Mouse (Mus musculus) activated CD4-positive, CD25-positive, alpha-beta regulatory T cell, adult 4 months (primary cell): ENCODE results near the gene Epb42. TPM values are rescaled to one million over a fixed set of nuclear protein-coding genes. Genes with fewer than 3 reads are reported as not detected.
"Not testable (repeated sequence)": the region's sequence is repeated elsewhere in the genome, so short reads cannot be mapped to it uniquely, and the experiment has no call there.

Experiments used
- ATAC-seq: one replicate; pipeline ENCODE4 v1.8.0; 2017
- polyA plus RNA-seq, 2 experiments: library from polyadenylated mRNA; unstranded; fragments of 100-300 nt; shearing (Covaris generic); gene quantifications; one replicate each; pipeline ENCODE4 v1.2.1; 2017

Gene Epb42
- polyA plus RNA-seq, 2 experiments from 2014 or later: 0.61 to 0.78 TPM

GRCm38 (mm10) chr2:121007925-121008663, 28.8 kb downstream of the Epb42 start, which contains the start of gene Ccndbp1:
Gene Ccndbp1 (plus strand): TSS chr2:121008403.
- ATAC-seq: peak; percentile 98

GRCm38 (mm10) chr2:121006986-121007385, 29.9 kb downstream of the Epb42 start:
- no peak for ATAC-seq

- no peak for ATAC-seq
These were observed 32.7 kb downstream of the Epb42 start for GRCm38 (mm10) chr2:121004018-121004811.

GRCm38 (mm10) chr2:121003586-121003985, 33.3 kb downstream of the Epb42 start:
- no peak for ATAC-seq

GRCm38 (mm10) chr2:120998863-120999262, 38.0 kb downstream of the Epb42 start:
- no peak for ATAC-seq

GRCm38 (mm10) chr2:120996607-120997006, 40.3 kb downstream of the Epb42 start:
- ATAC-seq: not testable (repeated sequence)

GRCm38 (mm10) chr2:120991196-120991595, 45.7 kb downstream of the Epb42 start:
- ATAC-seq: no peak

- no peak for ATAC-seq
These were observed 51.6 kb downstream of the Epb42 start for GRCm38 (mm10) chr2:120985241-120985640.

GRCm38 (mm10) chr2:120983611-120984010, 53.3 kb downstream of the Epb42 start:
- ATAC-seq: no peak

GRCm38 (mm10) chr2:120980861-120981260, 56.0 kb downstream of the Epb42 start:
- ATAC-seq: no peak

- ATAC-seq: no peak
These were observed 57.1 kb downstream of the Epb42 start for GRCm38 (mm10) chr2:120979819-120980218.

- ATAC-seq: no peak
These were observed 58.2 kb downstream of the Epb42 start for GRCm38 (mm10) chr2:120978693-120979037.

GRCm38 (mm10) chr2:120977926-120978692, 58.8 kb downstream of the Epb42 start:
- no peak for ATAC-seq

GRCm38 (mm10) chr2:120976990-120977925, 59.6 kb downstream of the Epb42 start, which contains the start of gene Tmem62:
Gene Tmem62 (plus strand): TSS chr2:120977017.
- peak; percentile 59 for ATAC-seq

GRCm38 (mm10) chr2:120976308-120976707, 60.6 kb downstream of the Epb42 start:
- ATAC-seq: no peak

- no peak for ATAC-seq
These were observed 63.9 kb downstream of the Epb42 start for GRCm38 (mm10) chr2:120972964-120973363.

GRCm38 (mm10) chr2:120972257-120972656, 64.6 kb downstream of the Epb42 start:
- ATAC-seq: not testable (repeated sequence)

GRCm38 (mm10) chr2:120971766-120972165, 65.1 kb downstream of the Epb42 start:
- no peak for ATAC-seq

- ATAC-seq: peak; percentile 95
These were observed 66.3 kb downstream of the Epb42 start, which contains the start of gene Ubr1 for GRCm38 (mm10) chr2:120970559-120971080. Gene Ubr1 (minus strand): TSS chr2:120970715.

- no peak for ATAC-seq
These were observed 66.8 kb downstream of the Epb42 start for GRCm38 (mm10) chr2:120970045-120970539.
